Mouse (Mus musculus) embryonic fibroblast, embryonic 13.5 days (primary cell): Measurements from ENCODE around the gene Nav2. TPM values are rescaled to one million over a fixed set of nuclear protein-coding genes. Genes with fewer than 3 reads are reported as not detected.

Experiments used
- H3K27ac ChIP-seq: 2 replicates; pipeline ENCODE4 v1.5.1; 2012; ENCODE audit warnings: low read length, control low read depth, inconsistent platforms; ENCODE audit not compliant: insufficient read depth
- H3K4me1 ChIP-seq: 2 replicates; pipeline ENCODE4 v1.6.1; 2011; ENCODE audit warnings: low read length; ENCODE audit not compliant: control insufficient read depth, insufficient read depth
- H3K4me3 ChIP-seq: 2 replicates; pipeline ENCODE4 v1.5.1; 2011; ENCODE audit warnings: mild to moderate bottlenecking, control low read depth, low read length; ENCODE audit not compliant: insufficient read depth
- CTCF ChIP-seq: IDR thresholded peaks from 2 replicates; pipeline ENCODE4 v1.5.1; 2011; ENCODE audit warnings: mild to moderate bottlenecking, control low read depth, low read length, moderate library complexity, borderline replicate concordance; ENCODE audit not compliant: insufficient read depth
- POLR2A ChIP-seq: IDR thresholded peaks from 2 replicates; pipeline ENCODE4 v1.6.1; 2011; ENCODE audit warnings: low read depth, mild to moderate bottlenecking, control low read depth, low read length, moderate library complexity
- polyA plus RNA-seq: library from polyadenylated mRNA; stranded (reverse); fragments of >200 nt; gene quantifications from 2 replicates; pipeline ENCODE4 v1.2.4, GENCODE M21; 2011; ENCODE audit warnings: low read depth; ENCODE audit not compliant: missing spikeins, insufficient read length

Nav2 gene
- polyA plus RNA-seq, 1 experiment = 18.7 TPM

- H3K27ac ChIP-seq = no peak overlapping the region
- TF ChIP-seq CTCF (no peak), POLR2A (no peak)
- peaks cover 9% of the 10 kb centered on the region for H3K4me1 ChIP-seq
- H3K4me3 ChIP-seq = no peak overlapping the region
Measured at GRCm38 (mm10) chr7:49322179-49322578, 413.7 kb downstream of the Nav2 start.

DNA sequence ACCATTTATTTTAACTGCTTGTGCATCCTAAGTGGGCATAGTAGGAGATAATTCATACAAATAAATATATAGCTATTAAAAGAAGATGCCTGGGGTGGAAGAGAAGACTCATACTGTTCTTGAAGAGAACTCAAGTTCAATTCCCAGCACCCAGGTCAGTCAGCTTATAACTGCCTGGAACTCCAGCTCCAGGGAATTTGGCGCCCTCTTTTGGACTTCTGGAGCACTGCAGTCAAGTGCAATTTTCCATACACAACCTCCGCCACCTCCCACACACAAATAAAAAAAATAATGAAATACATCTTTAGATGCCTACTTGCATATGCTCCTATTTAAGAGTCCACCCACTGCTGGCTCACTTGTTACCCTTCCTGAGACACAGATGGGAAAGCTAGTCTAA lies 416.1 kb downstream of the Nav2 start:
- TF ChIP-seq CTCF (no peak), POLR2A (no peak)
- H3K4me1 ChIP-seq = no peaks in the 10 kb centered on the region
- no peak overlapping the region for H3K4me3 ChIP-seq
- no peak overlapping the region for H3K27ac ChIP-seq

- no peaks in the 10 kb centered on the region for H3K4me1 ChIP-seq
- H3K27ac ChIP-seq = no peak overlapping the region
Measured at GRCm38 (mm10) chr7:49326136-49326722, 417.7 kb downstream of the Nav2 start.

GRCm38 (mm10) chr7:49326967-49327742 lies 418.6 kb downstream of the Nav2 start:
- TF ChIP-seq POLR2A = no peak
- TF ChIP-seq CTCF = no peak
- Histone ChIP-seq H3K4me1 (no peaks in the 10 kb centered on the region), H3K4me3 (no peak overlapping the region), H3K27ac (no peak overlapping the region)

More at GRCm38 (mm10) chr7:49326136-49326722, 417.7 kb downstream of the Nav2 start:
- no peak overlapping the region for H3K4me3 ChIP-seq
- TF ChIP-seq POLR2A (no peak), CTCF (no peak)

DNA sequence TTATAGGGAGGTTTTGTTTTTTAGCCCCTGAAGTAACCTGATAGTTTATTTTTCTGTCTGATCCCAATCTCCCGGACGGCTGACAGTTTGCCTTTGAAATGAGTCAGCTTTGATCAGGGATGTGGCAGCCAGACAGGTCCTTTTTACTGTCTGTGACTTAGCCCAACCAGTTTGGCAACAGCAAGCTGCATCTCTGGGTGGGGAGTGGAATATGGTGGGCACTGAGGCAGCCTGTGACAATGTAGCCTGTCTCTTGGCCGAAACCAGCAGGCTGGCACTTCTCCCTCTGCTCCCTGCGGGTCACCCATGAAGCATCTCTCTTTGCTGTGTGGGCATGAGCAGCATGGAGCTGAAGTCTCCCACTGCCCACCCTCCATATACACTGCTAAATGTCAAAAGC lies 421.7 kb downstream of the Nav2 start:
- TF ChIP-seq CTCF (no peak), POLR2A (no peak)
- Histone ChIP-seq H3K27ac (no peak overlapping the region), H3K4me1 (peaks cover 4% of the 10 kb centered on the region; the same call in 1 of the 2 replicates)

GRCm38 (mm10) chr7:49331939-49332338 lies 423.4 kb downstream of the Nav2 start:
- TF ChIP-seq CTCF (no peak), POLR2A (no peak)
- H3K4me3 ChIP-seq = no peak overlapping the region
- H3K4me1 ChIP-seq = peaks cover 4% of the 10 kb centered on the region; the same call in 1 of the 2 replicates
- H3K27ac ChIP-seq = no peak overlapping the region

More for the DNA sequence above, 421.7 kb downstream of the Nav2 start:
- no peak overlapping the region for H3K4me3 ChIP-seq

DNA sequence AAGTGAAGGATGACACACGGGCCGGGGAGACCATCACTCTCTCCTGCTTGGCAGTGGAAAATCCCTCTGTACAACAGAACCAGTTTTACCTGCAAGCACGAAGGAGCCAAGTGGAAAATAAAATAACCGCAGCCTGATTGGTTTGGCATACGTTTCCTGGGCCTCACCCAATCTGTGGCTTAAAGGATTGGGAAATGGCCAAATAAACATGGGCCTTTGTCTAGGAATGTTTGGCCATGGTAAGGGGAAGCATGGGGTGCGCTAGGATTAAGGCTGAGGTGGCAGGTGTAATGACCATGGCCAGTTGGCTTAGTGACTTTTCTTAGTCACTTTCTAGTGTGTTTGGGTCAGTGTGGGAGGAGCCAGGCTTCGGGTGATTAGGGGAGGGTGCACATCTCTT lies 424.1 kb downstream of the Nav2 start:
- Histone ChIP-seq H3K4me1 (peaks cover 4% of the 10 kb centered on the region; the same call in 1 of the 2 replicates), H3K27ac (no peak overlapping the region), H3K4me3 (no peak overlapping the region)
- TF ChIP-seq POLR2A (no peak), CTCF (no peak)

DNA sequence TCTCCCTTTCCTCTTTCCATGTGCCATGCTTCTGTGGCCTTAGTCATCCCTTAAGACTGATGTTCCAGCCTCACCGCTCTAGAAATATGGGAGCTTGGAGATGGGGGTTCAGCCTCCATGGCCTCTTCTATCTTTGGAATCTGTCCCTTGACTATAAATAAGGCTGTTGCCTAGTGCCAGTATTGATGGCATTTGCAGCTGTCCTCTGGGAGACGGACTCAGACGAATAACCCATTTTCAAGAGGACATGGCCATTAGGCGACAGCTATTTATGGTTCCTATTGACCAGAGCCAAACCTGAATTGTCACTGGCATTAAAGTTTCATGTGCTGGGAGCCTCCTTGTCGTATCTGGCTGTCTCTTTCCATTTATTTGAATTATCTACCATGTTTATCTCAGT lies 425.6 kb downstream of the Nav2 start:
- TF ChIP-seq CTCF = no peak
- TF ChIP-seq POLR2A = no peak

GRCm38 (mm10) chr7:49335056-49335455 lies 426.5 kb downstream of the Nav2 start:
- TF ChIP-seq CTCF (no peak), POLR2A (no peak)
- H3K4me3 ChIP-seq = no peak overlapping the region
- no peak overlapping the region for H3K27ac ChIP-seq
- peaks cover 4% of the 10 kb centered on the region; the same call in 1 of the 2 replicates for H3K4me1 ChIP-seq

More for the DNA sequence above, 425.6 kb downstream of the Nav2 start:
- H3K4me3 ChIP-seq = no peak overlapping the region
- H3K4me1 ChIP-seq = peaks cover 4% of the 10 kb centered on the region; the same call in 1 of the 2 replicates
- no peak overlapping the region for H3K27ac ChIP-seq

GRCm38 (mm10) chr7:49336725-49337124 lies 428.2 kb downstream of the Nav2 start:
- H3K27ac ChIP-seq = no peak overlapping the region
- no peak overlapping the region for H3K4me3 ChIP-seq
- peaks cover 4% of the 10 kb centered on the region; the same call in 1 of the 2 replicates for H3K4me1 ChIP-seq
- TF ChIP-seq CTCF (no peak), POLR2A (no peak)
